Mouse (Mus musculus) mouse embryonic stem cell (cell line): ENCODE data around the gene Tmem176b.
"Not testable (repeated sequence)": the region's sequence is repeated elsewhere in the genome, so short reads cannot be mapped to it uniquely, and the experiment has no call there.

Experiments used
- in situ Hi-C, 2 experiments: fragments of 300-500 bp; cut with MboI; formaldehyde crosslinking; loops; 1 replicate in 1 of 2; 3 replicates in 1 of 2; pipeline ENCODE4 v1.14.3; 2019 to 2020; ENCODE audit warnings: low sequenced_read_pairs in 2 of 2, low pct_unique_long_range_greater_than_20kb in 1 of 2, mixed read lengths in 1 of 2; ENCODE audit not compliant: unreplicated experiment in 1 of 2

The Tmem176b gene

DNA sequence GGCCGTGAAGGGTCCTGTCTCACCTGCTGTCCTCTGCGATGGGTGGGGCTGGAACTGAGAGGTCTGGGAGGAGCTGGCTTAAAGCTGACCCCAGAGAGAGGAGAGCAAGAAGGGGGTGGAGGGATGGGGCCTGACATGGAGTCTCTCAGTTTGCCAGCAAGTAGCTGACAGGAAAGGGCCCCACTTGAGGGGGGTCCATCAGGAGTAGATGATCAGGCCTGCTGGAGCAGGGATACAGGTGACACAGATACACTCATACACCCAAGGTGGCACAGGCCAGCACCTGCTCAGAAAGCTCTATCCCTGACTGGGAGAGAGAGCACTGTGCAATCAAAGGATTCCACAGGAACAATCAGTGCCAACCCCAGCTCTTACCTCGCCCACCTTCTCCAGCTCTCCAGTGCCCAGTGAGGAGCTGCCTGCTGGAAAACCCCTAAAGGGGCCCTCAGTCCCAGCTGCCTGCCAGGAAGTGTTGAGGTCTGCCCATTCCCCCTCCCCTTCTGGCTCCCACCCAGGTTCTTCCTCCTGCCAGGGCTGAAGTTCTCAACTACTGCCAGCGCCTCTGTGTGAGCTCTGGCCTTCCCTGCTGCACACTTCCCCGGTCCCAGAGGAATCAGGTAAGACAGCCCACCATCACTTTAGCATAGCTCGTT, at the start of gene Tmem176b:
Tmem176b (minus strand) TSS at position 524 of the 653 bp plus-strand sequence.
- in situ Hi-C loops: no loop called here

DNA sequence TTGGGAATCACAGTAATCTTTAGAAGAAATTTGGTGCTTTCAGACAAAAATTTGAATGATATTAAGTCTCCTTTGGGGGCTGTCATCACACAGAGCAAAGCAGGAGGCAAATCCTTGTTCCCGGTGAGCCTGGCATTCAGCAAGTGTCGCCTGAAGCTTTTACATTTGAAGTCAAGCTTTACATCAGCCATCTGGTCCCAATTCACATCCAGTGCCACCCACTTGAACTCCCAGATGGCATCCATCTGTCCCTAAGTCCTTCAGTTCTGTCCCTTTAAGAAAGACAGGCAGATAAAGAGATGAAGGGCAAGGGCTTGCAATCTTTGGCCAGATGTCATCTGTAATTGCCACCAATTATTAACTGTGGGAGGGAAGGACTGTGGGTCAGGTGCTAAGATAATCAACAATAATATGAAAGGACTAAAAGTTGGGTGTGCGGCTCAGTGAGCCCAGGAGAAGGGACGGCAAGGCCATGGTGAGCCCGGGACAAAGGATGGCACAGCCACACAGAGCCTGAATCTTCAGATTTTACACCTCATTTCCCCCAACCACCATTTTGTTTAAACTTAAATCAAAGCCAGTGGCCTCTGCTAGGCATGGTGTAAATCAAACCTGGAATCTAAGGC, 35.3 kb upstream of the Tmem176b start:
- in situ Hi-C loops: no loop called here

DNA sequence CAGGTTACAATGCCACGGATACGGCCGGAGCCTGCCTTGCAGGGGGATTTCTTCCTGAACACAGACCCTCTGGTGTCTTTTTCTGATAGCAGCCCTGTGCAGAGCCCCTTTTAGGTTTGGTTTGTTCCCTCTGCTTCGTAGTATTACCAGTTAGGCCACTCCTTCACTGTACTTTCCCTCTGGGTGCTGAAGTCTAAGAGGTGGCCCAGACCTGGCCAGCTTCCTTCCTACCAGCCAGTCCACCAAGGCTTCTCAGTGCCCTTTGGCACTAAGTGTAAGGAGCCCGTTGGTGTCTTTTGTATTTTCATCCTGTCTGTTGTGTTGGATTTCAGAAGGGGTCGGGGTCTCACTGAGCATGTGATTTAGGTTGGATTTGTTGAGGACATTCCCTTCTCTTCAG, 34.2 kb upstream of the Tmem176b start:
- in situ Hi-C loops: no loop called here

DNA sequence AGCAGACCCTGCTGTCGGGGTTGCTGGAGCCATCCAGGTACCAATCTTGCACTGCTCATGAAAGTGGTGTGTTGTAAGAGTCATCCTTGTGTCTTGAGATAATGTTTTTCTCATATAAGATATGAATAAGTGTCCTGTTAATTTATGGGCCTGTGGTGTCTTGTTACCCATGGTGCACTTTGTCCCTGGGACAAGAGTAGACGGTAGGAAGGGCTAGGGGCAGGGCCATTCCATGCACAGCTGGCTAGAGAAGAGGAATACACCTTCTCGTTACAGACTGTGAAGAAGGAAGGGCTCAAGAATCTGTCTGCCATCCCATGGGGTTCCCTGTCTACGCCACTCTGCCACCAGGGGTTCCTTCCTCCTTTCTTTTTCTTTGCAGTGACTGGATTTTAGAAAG, 33.3 kb upstream of the Tmem176b start:
- in situ Hi-C loops: no loop called here

DNA sequence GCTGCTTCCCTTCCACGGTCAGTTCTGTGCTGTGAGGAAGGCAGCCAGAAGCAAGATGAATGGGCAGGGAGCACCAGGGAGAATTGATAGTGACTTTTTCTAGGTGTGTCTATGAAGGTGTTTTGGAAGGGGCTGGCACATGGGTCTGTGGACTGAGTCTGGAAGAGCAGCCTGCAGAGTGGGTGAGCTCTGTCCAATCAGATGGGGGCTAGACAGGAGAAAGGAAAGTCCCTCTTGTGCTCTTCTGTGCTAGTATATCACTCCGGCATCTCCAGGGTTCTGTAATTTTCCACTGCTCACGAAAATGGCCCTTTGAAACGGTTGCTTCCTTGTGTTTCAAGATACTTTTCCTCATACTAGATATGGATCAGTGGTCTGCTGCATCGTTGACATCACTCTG, 31.3 kb upstream of the Tmem176b start, which contains the start of gene Aoc1:
Aoc1 (plus strand) TSS at position 301 of the 400 bp plus-strand sequence.
- in situ Hi-C loops: no loop called here

DNA sequence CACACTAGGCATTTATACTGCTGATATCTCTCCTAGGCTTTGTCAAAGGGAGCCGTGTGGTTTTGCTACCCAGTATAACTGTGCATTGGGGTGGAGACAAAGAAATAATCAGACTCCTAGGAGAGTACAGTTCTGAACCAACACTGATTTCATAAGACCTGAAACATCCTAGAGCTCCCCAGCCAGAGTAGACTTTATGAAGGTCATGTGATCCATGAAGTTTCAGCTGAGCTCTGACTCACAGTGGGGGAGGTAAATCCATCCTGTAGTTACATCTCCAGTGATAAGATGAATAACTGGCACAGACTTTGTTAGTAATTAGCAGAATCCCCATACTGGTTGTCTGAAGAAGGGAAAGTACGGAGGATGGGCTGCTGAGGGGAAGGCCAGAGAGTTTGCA, 28.5 kb upstream of the Tmem176b start:
- in situ Hi-C loops: no loop called here

DNA sequence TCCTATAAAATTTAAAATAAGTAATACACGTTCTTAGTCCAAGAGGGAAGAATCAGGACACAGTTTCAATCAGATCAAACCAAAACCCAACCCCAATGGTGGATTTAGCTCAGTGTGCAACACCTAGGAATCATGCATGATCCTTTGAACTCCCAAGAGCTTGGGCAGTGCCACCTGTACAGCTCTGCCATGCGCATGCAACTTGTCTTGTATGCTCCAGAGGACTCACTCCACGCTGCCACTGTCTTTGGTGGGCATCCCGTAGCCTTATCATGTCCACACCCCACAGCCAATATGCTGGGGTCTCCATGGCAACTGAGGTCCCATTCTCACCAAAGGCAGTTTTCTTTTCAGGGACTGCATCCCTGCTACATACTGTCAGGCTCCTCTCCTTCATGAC, 25.9 kb upstream of the Tmem176b start:
- in situ Hi-C loops: no loop called here

DNA sequence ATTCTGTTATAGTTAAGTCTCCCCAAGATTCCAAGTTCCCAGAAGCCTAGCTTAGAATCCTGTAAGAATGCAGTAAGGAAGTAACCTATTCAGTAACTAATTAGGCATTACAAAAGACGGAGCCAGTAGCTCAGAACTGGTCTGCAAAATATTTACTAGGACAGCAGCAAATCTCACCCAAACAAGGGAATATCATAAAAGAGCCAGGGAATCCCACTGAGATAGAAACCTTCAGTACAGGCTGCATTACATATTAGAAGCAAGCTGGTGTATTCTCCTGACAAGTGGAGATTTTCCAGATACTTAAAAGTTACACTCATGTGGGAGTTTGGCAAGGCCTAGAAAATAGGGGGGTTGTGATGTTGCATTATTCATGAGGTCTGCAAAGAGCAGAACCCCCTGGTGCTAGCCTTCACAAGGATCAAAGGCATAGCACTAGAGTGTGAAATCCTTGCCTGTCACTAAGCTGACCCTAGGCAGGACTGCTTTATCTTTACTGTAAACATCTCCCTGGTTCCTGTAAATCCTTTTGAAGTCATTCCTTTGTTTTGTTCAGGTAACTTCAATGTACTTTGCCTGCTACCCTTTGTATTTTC, 25.2 kb upstream of the Tmem176b start:
- in situ Hi-C loops: not testable (repeated sequence)

DNA sequence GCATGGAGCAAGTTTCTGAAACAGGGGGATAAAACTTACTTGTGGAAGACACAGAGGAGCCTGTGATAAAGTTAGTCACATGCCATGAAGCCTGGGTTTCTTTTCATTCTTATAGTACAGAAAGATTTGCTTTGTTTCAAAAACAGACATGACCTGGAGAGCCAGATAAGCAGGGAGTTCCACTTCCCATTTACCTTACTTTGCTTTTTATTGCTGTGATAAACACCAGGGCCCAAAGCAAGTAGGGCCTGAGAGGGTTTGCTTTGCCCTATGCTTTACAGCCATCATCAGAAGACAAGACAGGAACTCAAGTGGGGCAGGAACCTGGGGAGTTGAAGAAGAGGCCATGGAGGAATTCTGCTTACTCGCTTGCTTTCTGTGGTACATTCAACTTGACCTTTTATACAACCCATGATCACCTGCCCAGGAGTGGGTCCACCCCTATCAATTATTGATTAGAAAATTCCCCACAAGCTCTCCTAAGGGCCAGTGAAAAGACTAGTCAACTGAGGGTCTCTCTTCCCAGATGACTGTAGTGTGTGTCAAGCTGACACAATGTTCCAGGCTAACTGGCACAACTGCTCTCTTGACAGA, 24.0 kb upstream of the Tmem176b start:
- in situ Hi-C loops: no loop called here

DNA sequence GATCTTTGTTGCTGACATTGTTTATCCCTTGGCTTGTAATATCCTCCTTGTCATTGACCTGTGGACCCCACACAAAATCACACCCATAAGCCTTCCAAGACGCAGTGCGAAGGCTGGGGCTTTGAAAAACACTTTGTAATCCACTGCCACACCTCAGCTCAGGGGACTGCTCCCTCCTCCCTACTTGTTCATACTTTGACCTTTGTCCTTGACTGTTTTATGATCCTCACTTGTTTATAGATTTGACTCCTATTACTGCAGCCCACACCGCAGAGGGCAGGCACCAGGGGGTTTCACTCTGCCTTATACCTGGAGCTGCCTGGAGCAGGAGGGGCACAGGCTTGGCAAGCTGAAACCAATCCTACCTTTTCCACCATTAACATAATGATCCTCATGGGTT, 23.4 kb upstream of the Tmem176b start:
- in situ Hi-C loops: no loop called here

DNA sequence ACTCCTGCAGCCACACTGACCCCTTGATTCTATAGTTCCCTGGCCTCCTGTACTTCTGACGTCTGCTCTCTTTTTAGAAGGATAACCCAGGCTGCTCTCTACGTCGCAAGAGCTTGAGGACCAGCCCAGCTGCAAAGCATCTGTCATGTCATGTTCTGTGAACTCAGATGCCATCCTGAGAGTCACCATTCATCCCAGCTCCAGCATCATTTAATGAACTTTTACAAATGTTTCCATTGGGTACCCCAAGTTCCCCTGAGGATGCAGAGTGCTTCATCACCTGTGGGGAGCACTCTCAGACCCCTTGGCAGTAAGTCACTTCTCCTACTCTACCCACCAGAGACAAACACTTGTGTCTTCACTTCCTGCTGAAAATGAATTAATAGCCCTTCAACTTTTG, 22.9 kb upstream of the Tmem176b start:
- in situ Hi-C loops: no loop called here

DNA sequence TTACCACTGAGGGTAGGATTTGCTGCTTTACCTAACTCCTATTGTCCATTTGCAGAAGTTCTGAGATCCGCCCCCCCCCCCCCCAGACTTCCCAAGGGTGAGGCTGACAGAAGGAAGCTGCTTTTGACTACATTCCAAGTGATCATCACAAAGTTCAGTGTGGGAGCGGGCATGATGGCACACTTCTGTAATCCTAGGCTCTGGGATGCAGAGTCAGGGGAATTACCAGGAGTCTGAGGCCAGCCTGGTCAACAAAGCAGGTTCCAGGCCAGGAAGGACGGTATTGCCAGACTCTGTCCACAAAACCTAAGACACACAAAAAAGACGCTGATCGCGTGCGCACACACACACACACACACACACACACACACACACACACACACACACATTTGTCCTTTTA, 22.2 kb upstream of the Tmem176b start:
- in situ Hi-C loops: no loop called here

DNA sequence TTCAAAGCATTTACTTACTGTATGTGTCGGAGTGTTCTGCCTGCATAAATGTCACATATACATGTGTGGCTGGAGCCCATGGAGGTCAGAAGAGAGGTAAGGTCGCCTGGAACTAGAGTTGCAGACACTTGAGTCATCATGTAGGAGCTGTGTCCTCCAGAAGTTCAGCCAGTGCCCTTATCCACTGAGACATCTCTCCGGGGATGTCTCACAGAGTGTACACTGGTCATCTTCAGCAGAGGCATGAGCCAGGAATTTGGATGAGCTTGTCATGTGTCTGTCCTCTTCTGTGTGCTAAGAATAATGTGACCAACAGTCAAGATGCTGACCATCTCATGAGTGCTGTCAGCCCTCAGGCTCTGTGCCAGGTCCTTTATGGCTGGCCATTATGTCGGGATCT, 21.5 kb upstream of the Tmem176b start:
- in situ Hi-C loops: no loop called here

DNA sequence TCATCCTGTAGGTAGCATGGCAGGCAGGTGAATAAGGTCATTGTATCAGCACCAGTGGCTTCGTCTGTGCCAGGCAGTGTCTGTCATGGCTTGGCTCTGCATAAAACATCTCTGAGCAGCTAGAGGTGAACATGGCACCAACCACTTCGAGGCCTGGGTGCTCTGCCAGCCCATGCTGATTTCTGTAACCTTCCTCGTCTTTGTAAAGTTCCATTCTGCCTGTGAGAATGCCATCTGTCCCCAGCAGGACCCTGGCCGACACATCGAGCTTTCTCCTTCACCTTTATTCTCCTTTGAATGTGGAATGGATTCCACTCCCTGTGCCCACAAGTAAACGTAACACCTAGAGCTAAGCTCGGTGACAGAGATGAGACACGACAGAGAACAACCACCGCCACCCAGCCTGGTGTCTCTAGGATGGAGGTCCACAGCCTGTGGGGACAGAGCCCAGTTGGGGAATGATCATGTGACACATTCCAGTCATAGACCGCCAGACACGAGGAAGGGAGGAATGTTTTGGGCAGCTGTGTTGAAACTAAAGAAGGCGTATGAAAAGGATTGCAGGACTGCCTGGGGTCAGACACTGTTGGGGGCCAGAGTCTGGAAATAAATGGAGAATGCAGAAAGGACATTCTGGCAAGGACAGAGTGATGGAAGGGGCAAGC, 20.5 kb upstream of the Tmem176b start:
- in situ Hi-C loops: no loop called here

DNA sequence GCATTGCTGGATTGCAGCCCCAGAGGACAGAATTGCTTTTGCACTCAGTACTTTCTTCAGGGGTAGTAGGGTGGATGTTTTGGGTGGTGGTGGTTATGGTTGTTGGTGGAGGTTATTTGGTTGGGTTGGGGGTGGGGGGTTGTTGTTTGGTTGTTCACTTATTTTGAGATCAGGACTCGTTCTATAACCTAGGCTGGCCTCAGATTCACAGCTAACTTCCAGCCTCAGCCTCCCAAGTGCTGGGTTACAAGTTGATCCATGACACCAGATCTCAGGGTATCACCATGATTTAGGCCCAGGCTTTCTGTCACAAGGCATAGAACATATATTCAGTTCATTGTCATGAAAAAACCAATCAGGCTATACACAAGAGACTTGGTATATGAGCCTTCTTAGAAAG, 19.6 kb upstream of the Tmem176b start:
- in situ Hi-C loops: no loop called here

DNA sequence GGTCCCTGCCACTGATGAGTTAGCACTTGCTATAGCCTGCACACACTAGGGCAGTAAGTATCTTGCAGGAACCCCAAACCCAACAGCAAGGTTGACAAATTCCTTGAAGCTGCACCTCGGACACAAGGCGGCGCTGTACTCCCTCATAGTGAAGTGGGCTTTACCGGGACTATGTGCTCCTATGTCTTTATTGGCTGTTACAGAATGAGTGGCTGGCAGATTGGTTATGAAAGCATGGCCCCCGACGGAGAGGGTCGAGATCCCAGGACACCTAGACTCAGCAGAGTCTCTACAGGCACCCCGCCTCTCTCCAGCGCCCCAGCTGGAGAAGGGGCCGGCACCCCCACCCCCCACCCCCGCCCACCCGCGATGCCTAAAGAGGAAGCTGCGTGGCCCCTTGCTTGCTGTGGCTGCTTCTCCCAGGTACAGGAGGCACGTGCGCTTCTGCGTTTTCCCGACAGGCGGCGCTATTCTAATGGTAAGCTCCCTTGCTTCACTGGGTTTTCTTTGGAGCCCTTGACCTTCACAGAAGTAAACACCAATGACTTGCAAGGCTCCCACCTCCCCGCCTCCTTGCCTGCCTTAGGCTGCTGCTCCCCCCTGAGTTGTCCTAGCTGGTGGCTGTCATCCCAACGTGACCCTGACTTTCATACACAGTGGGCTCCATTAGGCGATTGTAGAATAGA, 19.0 kb upstream of the Tmem176b start:
- in situ Hi-C loops: no loop called here

DNA sequence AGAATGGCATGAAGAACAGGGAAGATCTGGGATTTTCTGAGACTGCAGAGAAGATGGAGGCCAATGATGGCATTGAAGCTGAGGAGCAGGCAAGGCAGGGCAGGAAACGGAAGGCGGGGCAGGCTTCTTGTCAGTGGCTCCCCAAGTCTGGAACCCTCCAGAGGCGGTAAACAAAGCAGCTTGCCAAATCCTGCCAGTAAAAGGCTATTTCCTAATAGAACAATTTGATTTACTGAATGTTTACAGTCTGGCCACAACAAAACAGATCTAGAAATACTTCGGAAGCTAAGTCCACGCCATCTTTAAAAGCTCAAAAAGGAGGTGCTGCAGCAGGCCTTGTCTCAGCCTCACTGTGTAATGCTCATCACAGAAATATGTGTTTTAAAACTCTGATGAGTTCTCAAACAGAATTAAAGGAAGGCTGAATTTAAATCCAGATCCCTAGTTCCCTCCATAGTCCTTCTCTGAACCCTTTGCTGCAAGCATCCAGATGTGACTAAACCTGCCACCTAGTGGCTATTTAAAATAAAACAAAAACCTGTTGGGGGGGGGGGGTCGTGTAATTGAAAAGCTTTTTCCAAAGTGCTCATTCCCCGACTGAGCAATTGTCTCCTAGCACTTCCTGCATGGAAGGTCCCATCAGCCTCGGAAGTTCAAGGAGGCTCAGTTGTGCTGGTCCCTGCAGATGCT, 16.5 kb upstream of the Tmem176b start:
- in situ Hi-C loops: no loop called here

DNA sequence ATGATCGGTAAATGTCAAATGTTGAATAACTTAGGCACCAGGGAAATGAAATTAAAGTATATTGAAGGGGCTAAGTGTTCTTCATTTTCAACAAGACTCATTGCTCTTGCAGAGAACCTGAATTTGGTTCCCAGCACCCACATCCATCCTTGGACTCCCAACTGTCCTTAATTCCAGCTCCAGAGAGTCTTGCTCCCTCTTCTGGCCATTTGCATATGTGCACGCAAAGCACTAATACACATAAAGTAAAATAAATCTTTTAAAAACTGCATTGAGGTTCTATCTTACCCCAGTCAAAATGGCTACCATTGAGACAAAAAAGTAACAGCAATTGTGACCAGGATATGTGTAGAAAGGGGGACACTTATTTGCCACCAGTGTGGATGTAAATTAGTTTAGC, 12.9 kb upstream of the Tmem176b start:
- in situ Hi-C loops: no loop called here
